Mouse (Mus musculus) intestine, embryonic 16.5 days (tissue): ENCODE measurements around the gene Tmem82. TPM values are rescaled to one million over a fixed set of nuclear protein-coding genes. Genes with fewer than 3 reads are reported as not detected.

Source experiments
- ATAC-seq: fragments of 200-750 bp; cut with Nextera tagmentation; 2 replicates; pipeline ENCODE4 v1.8.0; 2017; ENCODE audit warnings: moderate TSS enrichment, moderate library complexity
- H3K27ac ChIP-seq: fragments of 300-500 bp; sonication (generic); 2 replicates; pipeline ENCODE4 v1.5.1; 2014; ENCODE audit warnings: mild to moderate bottlenecking, low read length
- H3K27me3 ChIP-seq: fragments of 300-500 bp; sonication (generic); replicated peaks from 2 replicates; pipeline ENCODE4 v1.6.1; 2014; ENCODE audit warnings: low read length, control low read depth, mixed read lengths; ENCODE audit not compliant: control insufficient read depth, insufficient read depth
- H3K36me3 ChIP-seq: fragments of 300-500 bp; sonication (generic); 2 replicates; pipeline ENCODE4 v1.6.1; 2014; ENCODE audit warnings: low read length, control low read depth; ENCODE audit not compliant: control insufficient read depth, insufficient read depth
- H3K4me1 ChIP-seq: fragments of 300-500 bp; sonication (generic); 2 replicates; pipeline ENCODE4 v1.6.1; 2014; ENCODE audit warnings: low read length, control low read depth, mixed read lengths; ENCODE audit not compliant: control insufficient read depth, insufficient read depth
- H3K4me2 ChIP-seq: fragments of 300-500 bp; sonication (generic); 2 replicates; pipeline ENCODE4 v1.6.1; 2014; ENCODE audit warnings: low read depth, low read length, control low read depth
- H3K4me3 ChIP-seq: fragments of 300-500 bp; sonication (generic); 2 replicates; pipeline ENCODE4 v1.5.1; 2014; ENCODE audit warnings: mild to moderate bottlenecking, low read length
- H3K9ac ChIP-seq: fragments of 300-500 bp; sonication (generic); 2 replicates; pipeline ENCODE4 v1.6.1; 2014; ENCODE audit warnings: low read depth, low read length
- H3K9me3 ChIP-seq: fragments of 300-500 bp; sonication (generic); 2 replicates; pipeline ENCODE4 v1.6.1; 2016; ENCODE audit warnings: low read length, control low read depth; ENCODE audit not compliant: control insufficient read depth
- WGBS: fragments of 180-500 bp; shearing (Covaris S2); extraction: QIAGEN DNeasy Blood & Tissue Kit; methylation state at CpG from one replicate; pipeline ENCODE4 v1.1.7; 2014; 5-methylcytosine and 5-hydroxymethylcytosine counted together
- polyA plus RNA-seq: library from polyadenylated mRNA; unstranded; fragments of >200 nt; fragmentation: Nextera tagmentation; extraction: Ambion mirVana; gene quantifications from 2 replicates; pipeline ENCODE4 v1.2.1, GENCODE M21; 2015

Tmem82 gene
- polyA plus RNA-seq, 1 experiment from 2014 or later, result 31.7 TPM

DNA sequence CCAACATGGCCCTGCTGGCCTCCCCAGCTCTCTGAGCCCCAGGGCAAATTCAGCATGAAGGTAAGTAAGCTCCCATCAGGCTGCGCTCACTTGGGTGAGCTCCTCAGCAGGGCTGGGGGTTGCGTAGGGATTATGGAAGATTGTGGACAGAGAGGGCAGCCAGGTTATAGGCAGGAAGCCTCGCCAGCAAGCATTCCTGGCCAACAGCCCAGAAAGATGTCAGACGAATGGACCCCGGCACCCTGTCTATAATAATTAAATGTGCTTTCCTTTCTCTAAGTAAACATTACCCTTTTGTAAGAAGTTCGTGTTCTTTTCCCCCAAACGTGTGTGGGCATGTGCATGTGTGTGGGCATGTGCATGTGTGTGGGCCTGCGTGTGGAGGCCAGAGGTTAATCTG is 13.9 kb downstream of the Tmem82 start:
- Histone ChIP-seq H3K27ac (peak overlapping the region; percentile 70), H3K9me3 (no peaks in the 10 kb centered on the region), H3K36me3 (no peaks in the 10 kb centered on the region), H3K4me1 (peaks cover 24% of the 10 kb centered on the region), H3K27me3 (no peaks in the 10 kb centered on the region), H3K4me2 (no peak overlapping the region), H3K4me3 (no peak overlapping the region), H3K9ac (peak overlapping the region; percentile 42; the same call in 1 of the 2 replicates)
- no peak for ATAC-seq
- WGBS, result 37% methylated on average over 8 of the region's 8 CpGs

DNA sequence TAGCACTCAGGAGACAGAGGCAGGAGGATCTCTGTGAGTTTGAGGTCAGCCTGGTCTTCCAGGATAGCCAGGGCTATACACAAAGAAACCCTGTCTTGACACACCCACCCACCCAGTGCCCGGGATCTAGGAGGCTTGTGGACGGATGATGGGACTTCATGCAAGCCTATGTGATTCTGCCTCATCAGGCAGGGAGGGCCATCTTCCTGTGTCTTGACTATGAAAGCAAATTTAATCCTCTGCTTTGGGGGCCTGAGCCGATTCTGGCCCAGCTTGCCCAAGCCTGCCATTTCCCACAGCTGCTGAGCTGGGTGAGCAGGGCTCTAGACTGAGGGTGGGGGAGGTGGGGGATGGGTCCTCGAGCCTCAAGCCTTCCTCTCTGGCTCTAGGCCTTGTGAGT is 14.5 kb downstream of the Tmem82 start:
- H3K9ac ChIP-seq, result peak overlapping the region; percentile 42; the same call in 1 of the 2 replicates
- peaks cover 24% of the 10 kb centered on the region for H3K4me1 ChIP-seq
- H3K36me3 ChIP-seq, result no peaks in the 10 kb centered on the region
- WGBS, result 72% methylated on average over 4 of the region's 4 CpGs
- peak overlapping the region; percentile 70; the same call in 1 of the 2 replicates for H3K27ac ChIP-seq
- ATAC-seq, result no peak
- no peak overlapping the region for H3K4me2 ChIP-seq
- no peak overlapping the region for H3K4me3 ChIP-seq
- H3K9me3 ChIP-seq, result no peaks in the 10 kb centered on the region
- H3K27me3 ChIP-seq, result no peaks in the 10 kb centered on the region

DNA sequence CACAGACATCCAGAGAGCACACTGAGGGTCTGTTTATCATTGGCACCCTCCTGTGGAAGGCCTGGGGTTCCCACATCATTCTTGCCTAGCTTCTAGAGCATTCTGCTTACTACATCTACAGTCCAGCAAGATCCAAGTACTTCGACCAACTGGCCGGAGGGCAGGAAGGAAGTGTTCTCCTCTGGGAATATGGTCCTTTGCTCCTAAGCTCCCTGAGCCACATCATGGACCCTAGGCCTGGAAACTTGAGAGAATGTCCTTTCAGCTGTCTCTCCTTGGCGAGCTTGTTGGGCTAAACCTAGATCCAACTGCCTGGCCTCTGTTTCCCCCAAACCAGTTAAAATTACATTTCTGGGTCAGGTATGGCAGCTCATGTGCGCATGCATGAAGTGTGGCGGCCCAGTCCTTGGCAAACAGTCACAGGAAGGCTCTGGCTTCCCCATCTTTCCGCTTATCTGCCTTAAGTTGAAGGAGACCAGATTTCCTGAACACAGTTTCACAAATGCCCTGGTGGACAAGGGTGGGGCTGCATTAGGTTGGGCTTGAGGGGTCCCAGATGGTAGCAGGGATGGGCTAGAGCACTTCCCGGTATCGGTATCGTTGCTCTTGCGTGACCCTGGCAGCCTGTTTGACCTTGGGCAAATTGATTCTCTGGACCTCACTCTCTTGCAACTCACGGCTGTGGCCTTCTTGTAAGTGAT is 15.8 kb downstream of the Tmem82 start:
- Histone ChIP-seq H3K4me3 (no peak overlapping the region), H3K36me3 (no peaks in the 10 kb centered on the region), H3K4me1 (peaks cover 31% of the 10 kb centered on the region), H3K27me3 (no peaks in the 10 kb centered on the region), H3K4me2 (no peak overlapping the region), H3K9me3 (no peaks in the 10 kb centered on the region), H3K9ac (no peak overlapping the region), H3K27ac (no peak overlapping the region)
- WGBS, result 69% methylated on average over 11 of the region's 11 CpGs
- no peak for ATAC-seq

DNA sequence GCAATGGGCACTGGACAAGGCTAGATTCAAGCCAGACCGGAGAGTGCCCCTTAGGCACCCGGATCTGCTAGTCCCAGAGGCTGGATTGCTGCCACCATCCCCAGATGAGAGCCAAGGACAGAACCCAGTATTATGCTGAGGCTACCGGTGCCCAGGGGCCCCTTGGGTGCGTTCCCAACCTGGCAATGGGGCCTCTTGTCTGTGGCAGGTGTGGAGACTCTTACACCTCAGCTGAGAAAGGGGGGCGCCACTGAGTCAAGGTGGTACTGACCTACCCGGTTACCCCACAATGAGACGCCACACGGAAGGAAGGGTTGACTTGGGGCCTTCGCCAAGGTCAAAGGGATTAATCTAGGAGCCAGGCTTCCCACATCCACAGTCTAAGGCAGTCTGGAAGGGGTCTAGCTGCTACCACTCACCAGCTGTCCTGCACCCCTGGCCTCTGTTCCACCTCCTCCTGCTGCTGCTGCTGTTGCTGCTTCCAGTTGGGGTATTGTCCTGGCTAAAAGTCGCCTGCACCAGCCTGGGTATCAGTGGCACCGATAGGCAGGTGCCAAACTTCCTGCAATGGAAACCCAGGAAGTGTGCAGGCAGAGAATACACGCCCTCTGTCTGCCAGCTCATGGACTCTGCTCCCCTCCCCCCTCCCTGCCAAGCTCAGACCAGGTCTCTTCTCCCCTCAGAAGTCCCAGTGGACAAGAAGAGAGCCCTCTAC is 17.1 kb downstream of the Tmem82 start:
- peak overlapping the region; percentile 31; the same call in 1 of the 2 replicates for H3K9ac ChIP-seq
- no peaks in the 10 kb centered on the region for H3K27me3 ChIP-seq
- no peak overlapping the region for H3K27ac ChIP-seq
- no peaks in the 10 kb centered on the region for H3K36me3 ChIP-seq
- peaks cover 38% of the 10 kb centered on the region for H3K4me1 ChIP-seq
- H3K9me3 ChIP-seq, result no peaks in the 10 kb centered on the region
- ATAC-seq, result no peak
- WGBS, result 71% methylated on average over 12 of the region's 12 CpGs
- H3K4me3 ChIP-seq, result peak overlapping the region; percentile 16; the same call in 1 of the 2 replicates
- 0 out of 2 replicates have a peak overlapping the region, but pooled peaks have one; percentile 6 for H3K4me2 ChIP-seq

DNA sequence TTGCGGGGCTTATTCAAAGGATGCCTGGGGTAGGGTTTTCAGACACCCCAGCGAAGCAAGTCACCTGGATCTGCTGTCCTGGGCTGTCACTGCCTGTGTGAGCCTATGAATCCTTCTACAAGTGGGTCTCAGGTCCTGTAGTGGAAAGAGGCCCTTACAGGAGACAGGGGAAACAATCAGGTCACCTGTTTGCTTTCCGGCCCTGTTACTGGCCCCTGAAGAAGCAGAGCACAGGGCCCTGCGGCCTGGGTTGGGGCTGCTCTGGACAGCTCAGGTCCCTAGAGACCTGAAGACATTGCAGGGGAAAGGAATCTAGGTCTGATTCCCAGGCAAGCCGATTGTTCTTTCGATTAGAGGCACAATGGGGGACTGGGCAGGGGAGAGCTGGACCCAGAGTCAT is 18.1 kb downstream of the Tmem82 start:
- ATAC-seq, result no peak
- Histone ChIP-seq H3K36me3 (no peaks in the 10 kb centered on the region), H3K9me3 (no peaks in the 10 kb centered on the region), H3K4me2 (peak overlapping the region; percentile 82), H3K4me1 (peaks cover 44% of the 10 kb centered on the region), H3K27me3 (no peaks in the 10 kb centered on the region), H3K9ac (peak overlapping the region; percentile 86), H3K27ac (peak overlapping the region; percentile 91), H3K4me3 (no peak overlapping the region)
- WGBS, result 36% methylated on average over 6 of the region's 6 CpGs

DNA sequence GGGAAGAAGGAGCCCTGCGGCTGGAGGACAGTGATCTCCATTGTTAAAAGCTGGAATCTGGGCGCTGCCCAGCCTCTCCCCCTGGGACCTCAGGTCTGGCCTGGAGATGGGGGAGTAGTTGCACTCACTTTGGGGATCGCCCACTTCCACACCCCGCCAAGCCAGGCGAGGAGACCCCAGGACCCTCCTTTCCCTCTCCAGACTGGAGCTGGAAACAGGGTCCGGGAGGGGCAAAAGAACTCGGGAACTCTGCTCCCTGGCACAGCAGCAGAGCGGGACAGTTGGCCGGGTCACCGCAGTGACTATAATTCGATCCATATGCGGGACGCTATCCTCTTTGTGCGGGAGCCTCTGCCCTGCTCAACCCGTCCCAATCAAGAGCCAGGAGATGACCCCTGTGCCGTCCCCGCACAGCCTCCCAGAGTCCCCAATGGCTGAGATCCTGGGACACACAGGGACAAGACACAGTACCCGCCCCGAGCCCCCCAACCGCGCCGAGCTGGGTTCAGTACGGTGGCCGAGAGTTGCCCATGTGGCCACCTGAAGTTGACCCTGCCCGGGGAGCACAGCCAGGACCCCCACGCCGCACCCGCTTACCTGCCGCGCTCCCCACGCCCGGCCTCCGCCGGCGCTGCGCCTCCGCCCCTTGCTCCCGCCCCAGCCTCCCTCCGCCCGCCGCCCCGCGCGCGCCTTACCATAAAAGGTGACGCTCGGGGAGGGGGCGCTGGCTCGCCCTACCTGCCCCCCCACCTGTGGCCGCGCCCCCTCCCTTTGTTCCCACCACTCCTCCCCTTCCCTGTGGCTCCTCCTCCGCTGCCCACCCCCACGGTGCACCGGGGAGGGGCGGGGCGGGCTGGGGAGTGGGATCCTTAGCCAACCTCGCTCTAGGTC is 18.9 kb downstream of the Tmem82 start:
- peaks cover 42% of the 10 kb centered on the region for H3K4me1 ChIP-seq
- under 1% methylated on average over 36 of the region's 57 CpGs for WGBS
- H3K27ac ChIP-seq, result peak overlapping the region; percentile 91
- peak overlapping the region; percentile 82 for H3K4me2 ChIP-seq
- peak overlapping the region; percentile 64 for H3K4me3 ChIP-seq
- H3K9me3 ChIP-seq, result no peaks in the 10 kb centered on the region
- peak overlapping the region; percentile 86 for H3K9ac ChIP-seq
- peak; percentile 24; the same call in 1 of the 2 replicates for ATAC-seq
- 0 out of 2 replicates have a peak, but pooled peaks cover 7% of the 10 kb centered on the region for H3K36me3 ChIP-seq
- no peaks in the 10 kb centered on the region for H3K27me3 ChIP-seq

DNA sequence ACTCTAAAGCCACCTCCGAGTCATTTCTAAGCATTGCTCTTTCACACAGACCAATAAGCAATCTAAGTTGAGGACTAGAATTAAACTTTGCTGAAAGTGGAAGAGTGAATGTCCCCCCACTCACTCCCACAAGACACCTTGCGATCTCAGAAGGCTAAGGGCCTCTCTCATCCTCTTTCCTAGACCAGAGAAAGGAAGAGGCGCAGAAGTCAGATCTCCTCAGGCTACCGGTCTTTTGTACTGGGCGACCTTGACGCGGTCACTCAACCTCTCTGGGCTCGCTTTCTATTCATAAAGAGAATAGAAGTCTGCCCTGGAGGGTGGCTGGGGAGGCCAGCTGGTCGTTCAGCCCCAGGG is 19.6 kb downstream of the Tmem82 start:
- H3K9me3 ChIP-seq, result no peaks in the 10 kb centered on the region
- H3K4me2 ChIP-seq, result peak overlapping the region; percentile 82
- H3K27ac ChIP-seq, result peak overlapping the region; percentile 91
- H3K4me1 ChIP-seq, result peaks cover 36% of the 10 kb centered on the region
- H3K27me3 ChIP-seq, result no peaks in the 10 kb centered on the region
- H3K36me3 ChIP-seq, result peaks cover 12% of the 10 kb centered on the region; the same call in 1 of the 2 replicates
- WGBS, result 2% methylated on average over 9 of the region's 9 CpGs
- no peak for ATAC-seq
- peak overlapping the region; percentile 86 for H3K9ac ChIP-seq
- H3K4me3 ChIP-seq, result peak overlapping the region; percentile 64

DNA sequence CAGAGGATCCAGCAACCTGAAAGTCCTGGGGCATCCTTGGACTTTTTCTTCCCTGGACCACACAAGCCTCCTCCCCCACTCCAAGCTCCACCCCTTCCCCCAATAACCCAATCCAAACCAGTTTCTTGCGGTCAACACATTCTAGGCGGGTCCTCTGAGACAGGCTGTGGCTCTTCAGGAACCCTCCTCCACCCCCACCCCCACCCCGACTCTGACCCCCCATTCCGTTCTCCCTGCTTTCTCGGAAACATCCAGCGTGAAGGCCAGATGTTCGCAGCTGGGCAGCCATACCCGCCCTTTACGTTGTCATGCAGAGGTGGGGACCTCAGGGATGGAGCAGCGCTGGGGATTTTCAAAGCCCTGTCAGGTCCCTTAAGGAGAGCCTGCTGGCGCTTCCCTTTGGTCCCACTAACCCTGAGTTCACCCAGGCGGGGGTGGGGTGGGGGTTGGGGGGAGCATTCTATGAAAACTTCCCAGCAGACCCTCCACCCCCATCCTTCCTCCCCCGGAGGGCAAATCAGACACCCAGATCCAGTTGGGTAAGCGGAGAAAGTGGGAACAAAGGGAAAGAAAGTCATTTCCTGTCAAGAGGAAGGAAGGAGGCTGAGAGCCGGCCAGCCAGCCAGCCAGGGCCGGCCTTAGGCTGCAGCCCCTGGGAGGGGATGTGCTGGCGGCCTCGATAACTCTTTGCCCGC is 20.1 kb downstream of the Tmem82 start:
- Histone ChIP-seq H3K9me3 (no peaks in the 10 kb centered on the region), H3K36me3 (peaks cover 13% of the 10 kb centered on the region), H3K9ac (peak overlapping the region; percentile 86), H3K4me3 (peak overlapping the region; percentile 64), H3K27ac (peak overlapping the region; percentile 91), H3K27me3 (no peaks in the 10 kb centered on the region), H3K4me2 (peak overlapping the region; percentile 82), H3K4me1 (peaks cover 36% of the 10 kb centered on the region)
- ATAC-seq, result peak; percentile 36
- 2% methylated on average over 19 of the region's 19 CpGs for WGBS
